24 mouse cellular contexts compared by ENCODE assay signal in the genomic region with DNA sequence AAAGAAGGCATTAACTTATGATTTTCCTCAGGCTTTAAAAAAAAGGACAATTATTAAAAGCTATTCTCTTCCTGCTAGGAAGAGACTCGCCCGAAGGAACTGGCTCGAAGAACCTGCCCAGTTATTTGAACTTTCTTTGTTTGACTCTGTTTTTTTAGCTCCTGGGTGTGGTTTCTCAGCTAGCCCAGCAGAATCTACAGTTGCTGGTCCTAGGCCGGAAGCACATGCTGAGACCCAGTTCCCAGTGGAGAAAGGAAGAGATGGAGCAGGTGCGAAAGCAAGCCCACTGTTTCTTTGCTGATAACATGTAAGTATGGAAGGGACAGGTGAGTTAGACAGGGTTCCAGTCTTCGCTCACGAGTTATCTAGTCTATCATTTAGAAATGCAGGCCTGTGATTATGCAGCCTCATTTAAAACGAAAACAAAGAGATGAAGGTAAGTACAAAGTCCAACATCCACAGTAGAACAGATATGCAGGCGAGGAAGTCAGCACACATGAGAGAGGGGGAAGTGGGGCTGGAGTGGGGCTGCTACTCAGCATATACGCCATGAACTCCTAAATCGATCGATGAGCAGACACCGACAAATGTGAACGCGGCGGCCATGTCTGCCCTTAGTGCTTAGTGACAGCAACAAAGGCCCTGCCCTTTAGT. TPM values are rescaled to one million over a fixed set of nuclear protein-coding genes. Genes with fewer than 3 reads are reported as not detected.
DNase-seq lines count a peak whose midpoint lies in the region; ATAC-seq and TF ChIP-seq lines count a peak whose summit lies in the region.
"Had no signal": no experiment of that assay in that cellular context is flagged by ENCODE, and none has a peak within 500 bp of the region (broad histone marks: within the 10 kb centered on the region; RNA-seq: fewer than 3 reads in every experiment).

No protein-coding gene starts in this region.

- in situ Hi-C loops in ES-E14 (cut with MboI; ENCODE audit: low sequenced_read_pairs in 2 of 2, unreplicated experiment in 2 of 2): no loop called here

- H3K27me3 ChIP-seq in heart, embryonic 11.5 days (ENCODE audit: control insufficient read depth, insufficient read depth, low read length): no peaks in the 10 kb centered on the region
- H3K27me3 ChIP-seq in intestine, embryonic 16.5 days (replicated peaks; ENCODE audit: control insufficient read depth, insufficient read depth, low read length): no peaks in the 10 kb centered on the region
- H3K27me3 ChIP-seq in stomach, postnatal 0 days (ENCODE audit: control insufficient read depth, insufficient read depth, low read length): no peaks in the 10 kb centered on the region
- H3K27me3 ChIP-seq: heart, embryonic 13.5 days; kidney, embryonic 15.5 days; liver, embryonic 13.5 days; lung, embryonic 15.5 days; midbrain, embryonic 13.5 days had no signal

- no peak overlapping the region for H3K4me3 ChIP-seq in heart, embryonic 11.5 days (ENCODE audit: low read depth, low read length)
- peak overlapping the region; percentile 4 to 15; a peak in 2 of 4 replicates for H3K4me3 ChIP-seq in ES-E14 (ENCODE audit: insufficient read depth in 1 of 2, low read depth in 1 of 2, low read length in 2 of 2, poor library complexity in 1 of 2, severe bottlenecking in 1 of 2)
- H3K4me3 ChIP-seq in intestine, embryonic 16.5 days (ENCODE audit: low read length): no peak overlapping the region
- no peak overlapping the region for H3K4me3 ChIP-seq in stomach, postnatal 0 days (ENCODE audit: low read depth, low read length)
- H3K4me3 ChIP-seq: erythroblast, embryonic 14.5 days; heart, embryonic 13.5 days; kidney, embryonic 15.5 days; layer of hippocampus, adult 2 months; liver, embryonic 13.5 days; lung, embryonic 15.5 days; midbrain, embryonic 13.5 days had no signal

- TF ChIP-seq CTCF in stomach, postnatal 0 days (IDR thresholded peaks at IDR 0.05; ENCODE audit: low read depth): no peak

- no peak for TF ChIP-seq EP300 in stomach, postnatal 0 days (optimal IDR thresholded peaks at IDR 0.05)

- WGBS in heart, embryonic 11.5 days (ENCODE audit: insufficient replicate concordance): 85% methylated on average over 16 of the region's 16 CpGs
- WGBS in intestine, embryonic 16.5 days: 72% methylated on average over 16 of the region's 16 CpGs
- 72% methylated on average over 16 of the region's 16 CpGs for WGBS in stomach, postnatal 0 days

- no peak overlapping the region for H3K27ac ChIP-seq in heart, embryonic 11.5 days (ENCODE audit: low read depth, low read length)
- H3K27ac ChIP-seq in ES-E14 (ENCODE audit: insufficient read depth, low read depth, low read length, poor library complexity, severe bottlenecking): peak overlapping the region; percentile 92
- H3K27ac ChIP-seq in intestine, embryonic 16.5 days (ENCODE audit: low read length): peak overlapping the region; percentile 38
- peak overlapping the region; percentile 20 for H3K27ac ChIP-seq in stomach, postnatal 0 days (replicated peaks)
- H3K27ac ChIP-seq: heart, embryonic 13.5 days; hindbrain, postnatal 0 days; kidney, embryonic 15.5 days; layer of hippocampus, adult 2 months; liver, embryonic 13.5 days; lung, embryonic 15.5 days; macrophage; midbrain, embryonic 13.5 days had no signal

- no peaks in the 10 kb centered on the region for H3K4me1 ChIP-seq in heart, embryonic 11.5 days (ENCODE audit: control insufficient read depth, insufficient read depth, low read length)
- peaks cover 10 to 11% of the 10 kb centered on the region in 2 experiments; a peak in 3 of 4 replicates for H3K4me1 ChIP-seq in ES-E14 (ENCODE audit: control insufficient read depth in 2 of 2, insufficient read depth in 2 of 2, low read length in 2 of 2, poor library complexity in 1 of 2)
- no peaks in the 10 kb centered on the region for H3K4me1 ChIP-seq in intestine, embryonic 16.5 days (ENCODE audit: control insufficient read depth, insufficient read depth, low read length)
- H3K4me1 ChIP-seq in stomach, postnatal 0 days (replicated peaks; ENCODE audit: control insufficient read depth, insufficient read depth): no peaks in the 10 kb centered on the region
- H3K4me1 ChIP-seq: heart, embryonic 13.5 days; kidney, embryonic 15.5 days; liver, embryonic 13.5 days; lung, embryonic 15.5 days; midbrain, embryonic 13.5 days had no signal

- no peaks in the 10 kb centered on the region for H3K36me3 ChIP-seq in heart, embryonic 11.5 days (ENCODE audit: control insufficient read depth, insufficient read depth, low read length)
- no peaks in the 10 kb centered on the region for H3K36me3 ChIP-seq in ES-E14 (ENCODE audit: control insufficient read depth, insufficient read depth, low read length, poor library complexity, severe bottlenecking)
- no peaks in the 10 kb centered on the region for H3K36me3 ChIP-seq in intestine, embryonic 16.5 days (ENCODE audit: control insufficient read depth, insufficient read depth, low read length)
- no peaks in the 10 kb centered on the region; the same call in 1 of the 2 replicates for H3K36me3 ChIP-seq in stomach, postnatal 0 days (ENCODE audit: control insufficient read depth, insufficient read depth, low read length)

- no peak overlapping the region for H3K4me2 ChIP-seq in heart, embryonic 11.5 days
- H3K4me2 ChIP-seq in intestine, embryonic 16.5 days (ENCODE audit: low read depth, low read length): 0 out of 2 replicates have a peak overlapping the region, but pooled peaks have one; percentile 16
- H3K4me2 ChIP-seq in stomach, postnatal 0 days (replicated peaks; ENCODE audit: low read depth): no peak overlapping the region
- H3K4me2 ChIP-seq: heart, embryonic 13.5 days; kidney, embryonic 15.5 days; liver, embryonic 13.5 days; lung, embryonic 15.5 days; midbrain, embryonic 13.5 days had no signal

- H3K9ac ChIP-seq in heart, embryonic 11.5 days (ENCODE audit: low read depth, low read length): no peak overlapping the region
- peak overlapping the region; percentile 46 for H3K9ac ChIP-seq in ES-E14 (ENCODE audit: insufficient read depth, low read depth, low read length, poor library complexity, severe bottlenecking)
- H3K9ac ChIP-seq in intestine, embryonic 16.5 days (ENCODE audit: low read depth, low read length): no peak overlapping the region
- H3K9ac ChIP-seq in stomach, postnatal 0 days (ENCODE audit: low read length): no peak overlapping the region
- H3K9ac ChIP-seq: heart, embryonic 13.5 days; kidney, embryonic 15.5 days; liver, embryonic 13.5 days; lung, embryonic 15.5 days; midbrain, embryonic 13.5 days had no signal

- DNase-seq in heart, adult 9 months (ENCODE audit: low spot score in 2 of 2): peak; percentile 19 to 50
- peak; percentile 44 for DNase-seq in ES-E14 (ENCODE audit: low read depth, low spot score)
- DNase-seq in stomach, postnatal 0 days (ENCODE audit: low spot score): peak; percentile 53
- no peak for DNase-seq in left cerebral cortex, adult 8-10 months (ENCODE audit: low spot score in 2 of 2)
- DNase-seq: B cell, adult 2 months; cerebellum, adult 2 months; gastrocnemius, postnatal 14 days; heart, postnatal 4 days; liver, embryonic 13.5 days; right cerebral cortex, adult 18-20 months; spleen, adult 18-20 months; thymus, postnatal 36 days had no signal

- no peak for ATAC-seq in heart, embryonic 11.5 days (replicated peaks; ENCODE audit: insufficient number of reproducible peaks, low FRiP score, low TSS enrichment)
- peak; percentile 81 for ATAC-seq in intestine, embryonic 16.5 days
- ATAC-seq in stomach, postnatal 0 days (ENCODE audit: low FRiP score, low TSS enrichment): peak; percentile 86
- no peak for ATAC-seq in granulocyte monocyte progenitor cell, adult 5-6 weeks (replicated peaks; ENCODE audit: poor library complexity, severe bottlenecking)
- ATAC-seq: hindbrain, postnatal 0 days; midbrain, embryonic 13.5 days had no signal

- H3K9me3 ChIP-seq in heart, embryonic 11.5 days (replicated peaks; ENCODE audit: control insufficient read depth, low read length): no peaks in the 10 kb centered on the region
- no peaks in the 10 kb centered on the region; the same call in 1 of the 2 replicates for H3K9me3 ChIP-seq in ES-E14 (ENCODE audit: control insufficient read depth, insufficient read depth, low read depth, low read length)
- H3K9me3 ChIP-seq in intestine, embryonic 16.5 days (ENCODE audit: control insufficient read depth, low read length): no peaks in the 10 kb centered on the region
- H3K9me3 ChIP-seq in stomach, postnatal 0 days (ENCODE audit: control insufficient read depth, low read length): no peaks in the 10 kb centered on the region
- H3K9me3 ChIP-seq: G1E; heart, embryonic 13.5 days; kidney, embryonic 15.5 days; liver, embryonic 13.5 days; lung, embryonic 15.5 days; midbrain, embryonic 13.5 days had no signal

TF ChIP-seq in ES-E14, 5 proteins besides CTCF, POLR2A, EP300 and RAD21:
- TF ChIP-seq CHD2 (IDR thresholded peaks at IDR 0.05; ENCODE audit: low read depth, low read length): 0 out of 2 replicates have a peak, but pooled peaks have one; percentile 30
- TF ChIP-seq HCFC1 (IDR thresholded peaks at IDR 0.05; ENCODE audit: borderline replicate concordance, insufficient read depth, low read length): no peak
- no peak for TF ChIP-seq MAFK (IDR thresholded peaks at IDR 0.05; ENCODE audit: insufficient read depth, low read depth, low read length)
- TF ChIP-seq ZNF384 (IDR thresholded peaks at IDR 0.05; ENCODE audit: low read depth, low read length): peak; percentile 79; the same call in 1 of the 2 replicates
- TF ChIP-seq ZC3H11A (IDR thresholded peaks at IDR 0.05; ENCODE audit: borderline replicate concordance, low read depth, low read length): no peak

RNA-seq across cellular contexts. Expression of a gene that starts 6.9 kb away (rescaled TPM):
- polyA plus RNA-seq in heart, embryonic 11.5 days (2014; fragmentation: Nextera tagmentation; extraction: Ambion mirVana): 336 and 340 TPM in 2 replicates
- total RNA-seq in ES-E14 (2012; rRNA removed): 148 and 215 TPM in 2 replicates
- polyA plus RNA-seq in intestine, embryonic 16.5 days (2015; fragmentation: Nextera tagmentation; extraction: Ambion mirVana): 375 and 407 TPM in 2 replicates
- polyA plus RNA-seq in stomach, postnatal 0 days (2015; fragmentation: Nextera tagmentation; extraction: Ambion mirVana): 357 and 358 TPM in 2 replicates
- total RNA-seq in left cerebral cortex, adult 8-10 months (2022): 100 to 1,000 TPM; 137 to 150 (median 142) TPM
- total RNA-seq in granulocyte monocyte progenitor cell, adult 5-6 weeks (2014; fragmentation: Nextera tagmentation): 302 and 383 TPM in 2 replicates
- total RNA-seq in granulocyte monocyte progenitor cell, adult 5-6 weeks (2017): 365 and 381 TPM in 2 replicates

Comparison
In these comparisons a context has a peak if more than half of its experiments do, and no peak if none do; other contexts are left out.
1. DNase-seq: peak in heart, adult 9 months (2 of 2), ES-E14 (single experiment) and stomach, postnatal 0 days (single experiment); none in left cerebral cortex, adult 8-10 months (0 of 2).
2. ATAC-seq: peak in intestine, embryonic 16.5 days (single experiment) and stomach, postnatal 0 days (single experiment); none in heart, embryonic 11.5 days (single experiment) and granulocyte monocyte progenitor cell, adult 5-6 weeks (single experiment).
3. H3K4me3 ChIP-seq: peak in ES-E14 (2 of 2); none in heart, embryonic 11.5 days (single experiment), intestine, embryonic 16.5 days (single experiment) and stomach, postnatal 0 days (single experiment).